Mouse (Mus musculus) CH12F3 (cell line): ENCODE measurements around the gene Mecom.

Experiments used
- in situ Hi-C: fragments of 300-500 bp; cut with MboI; formaldehyde crosslinking; loops from 2 replicates; pipeline ENCODE4 v1.14.3; 2020; ENCODE audit warnings: low sequenced_read_pairs

Gene Mecom

DNA sequence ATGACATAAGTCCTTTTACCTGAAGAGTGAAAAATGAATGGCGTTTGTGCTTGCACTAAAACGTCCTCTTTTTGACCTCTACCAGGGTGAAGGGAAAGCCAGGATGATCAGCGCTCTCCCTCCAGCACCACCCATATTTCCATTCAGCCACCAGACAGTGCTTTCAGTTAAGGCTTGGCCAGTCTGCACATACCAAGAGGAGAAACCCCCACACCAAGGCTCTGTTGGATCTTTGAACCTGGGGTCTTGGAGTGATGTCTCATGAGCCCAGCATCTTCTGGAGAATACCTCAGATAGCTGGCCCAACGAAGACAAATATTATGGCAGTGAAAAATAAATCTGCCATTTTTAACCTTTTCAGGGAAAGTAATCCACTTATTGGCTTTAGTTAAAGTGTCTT, 488.2 kb downstream of the Mecom start:
- in situ Hi-C loops, result no loop called here

- in situ Hi-C loops, result no loop called here
Observed at GRCm38 (mm10) chr3:30051287-30051686, 496.5 kb downstream of the Mecom start.

DNA sequence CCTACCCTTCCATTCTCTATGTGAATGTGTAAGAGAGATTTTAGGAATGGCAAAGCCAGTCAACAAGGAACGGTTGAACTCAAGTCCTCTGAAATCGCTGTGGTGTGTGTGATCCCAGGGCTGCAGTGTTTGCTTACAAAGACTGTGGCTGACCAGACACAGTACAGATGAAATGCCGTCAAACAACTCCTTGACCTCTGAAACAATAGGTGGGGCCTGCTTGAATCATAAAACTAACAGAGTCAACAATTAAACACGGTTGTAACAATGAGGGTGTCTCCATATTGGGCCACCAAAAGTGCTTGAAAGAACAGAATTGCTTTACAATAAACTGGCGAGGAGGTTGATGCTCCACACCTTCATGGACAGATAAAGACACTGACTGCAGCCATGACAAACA, 497.0 kb downstream of the Mecom start:
- in situ Hi-C loops, result no loop called here

- in situ Hi-C loops, result no loop called here
Observed at GRCm38 (mm10) chr3:30048792-30049191, 499.0 kb downstream of the Mecom start.

DNA sequence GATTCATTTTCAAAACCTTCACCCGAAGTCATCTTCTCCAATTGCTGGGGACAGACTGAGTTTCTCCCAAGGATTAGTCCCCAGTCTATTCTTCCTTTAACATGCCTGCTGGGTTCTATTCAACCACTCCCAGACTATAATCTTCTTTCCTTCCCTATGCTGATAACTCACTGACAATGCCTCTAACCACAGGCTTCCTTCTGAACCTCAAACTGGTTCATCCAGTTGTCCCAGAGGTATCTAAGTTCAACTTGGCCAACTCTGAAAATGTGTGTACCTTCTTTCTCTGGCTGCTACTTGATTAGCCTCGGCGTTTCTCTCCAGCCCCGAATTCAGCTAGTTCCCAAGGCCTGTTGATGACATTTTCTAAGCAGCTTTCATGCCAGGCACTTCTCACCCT, 499.7 kb downstream of the Mecom start:
- in situ Hi-C loops, result no loop called here

- in situ Hi-C loops, result no loop called here
Observed at GRCm38 (mm10) chr3:30043525-30043924, 504.3 kb downstream of the Mecom start.

DNA sequence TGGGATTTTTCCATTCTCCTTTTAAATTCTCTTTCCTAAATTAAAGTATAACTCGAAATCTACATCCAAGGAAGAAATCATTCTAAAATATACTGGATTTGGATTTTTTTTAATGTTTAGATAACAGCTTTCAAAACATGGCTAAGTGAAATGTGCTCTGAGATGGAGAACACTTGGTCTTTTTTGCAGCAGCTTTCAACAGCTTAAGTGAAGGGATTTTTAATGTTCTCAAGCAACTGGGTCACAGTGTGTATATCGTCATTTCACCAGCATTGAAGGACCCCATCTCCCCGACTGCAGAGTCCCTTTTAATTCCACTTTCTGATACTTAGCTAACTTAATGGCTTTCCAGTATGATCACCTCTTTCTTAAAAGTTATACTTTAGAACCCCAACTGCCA, 509.3 kb downstream of the Mecom start:
- in situ Hi-C loops, result no loop called here

- in situ Hi-C loops, result no loop called here
Observed at GRCm38 (mm10) chr3:30019961-30020360, 527.8 kb downstream of the Mecom start.

- in situ Hi-C loops, result no loop called here
Observed at GRCm38 (mm10) chr3:30019411-30019810, 528.4 kb downstream of the Mecom start.

GRCm38 (mm10) chr3:30018202-30018601, 529.6 kb downstream of the Mecom start:
- in situ Hi-C loops, result no loop called here

- in situ Hi-C loops, result no loop called here
Observed at GRCm38 (mm10) chr3:30016766-30017165, 531.0 kb downstream of the Mecom start.

DNA sequence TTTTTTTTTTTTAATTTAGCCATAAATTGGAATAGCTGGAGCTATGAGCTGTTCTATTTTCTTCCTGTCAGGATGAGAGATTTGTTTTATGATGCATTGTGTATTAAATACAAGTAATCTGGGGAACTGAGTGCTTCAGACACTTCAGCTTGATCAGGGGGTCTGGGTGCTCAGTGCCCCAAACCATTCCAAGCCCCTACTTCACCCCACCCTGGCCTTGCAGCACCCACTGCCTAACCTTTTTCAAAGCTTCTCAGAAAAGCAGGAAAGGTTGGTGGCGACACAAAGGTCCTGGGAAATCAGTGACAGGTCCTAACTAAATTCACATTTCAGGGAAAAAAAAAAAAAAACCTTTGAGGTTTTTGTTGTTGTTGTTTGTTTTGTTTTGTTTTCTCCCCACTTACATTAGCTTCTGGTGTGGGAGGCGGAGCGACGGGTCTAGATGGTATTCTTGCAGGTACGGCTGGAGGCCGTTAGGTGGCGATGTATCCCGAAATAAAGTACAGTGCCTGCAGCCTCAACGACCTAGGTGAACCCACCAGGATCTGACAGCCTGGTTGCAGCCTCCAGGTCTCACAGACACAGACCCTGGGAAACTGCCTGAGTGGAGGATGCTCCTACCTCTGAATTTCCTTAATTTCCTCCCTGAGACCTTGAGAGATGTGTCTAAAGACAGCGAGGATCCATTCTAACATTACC, 532.7 kb downstream of the Mecom start:
- in situ Hi-C loops, result no loop called here

DNA sequence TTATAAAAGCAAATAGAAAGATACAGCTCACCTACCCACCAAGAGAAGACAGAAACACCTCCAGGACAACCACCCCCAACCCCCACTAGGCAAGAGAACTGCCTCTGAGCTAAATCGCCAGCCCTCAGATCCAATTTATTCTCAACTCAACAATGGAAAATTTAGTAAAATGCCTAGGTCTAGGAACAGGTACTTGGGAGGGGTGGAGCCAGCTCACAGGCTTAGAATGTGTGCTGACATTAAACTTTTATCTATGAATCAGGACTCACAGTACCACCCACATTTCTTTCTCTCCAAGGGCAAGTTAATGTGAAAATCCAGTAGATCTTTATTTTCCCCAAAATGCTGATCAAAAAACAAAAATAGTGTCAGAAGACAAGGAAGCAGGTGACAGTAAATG, 533.5 kb downstream of the Mecom start:
- in situ Hi-C loops, result no loop called here

- in situ Hi-C loops, result no loop called here
Observed at GRCm38 (mm10) chr3:30013416-30013815, 534.4 kb downstream of the Mecom start.

- in situ Hi-C loops, result no loop called here
Observed at GRCm38 (mm10) chr3:30012666-30013365, 535.0 kb downstream of the Mecom start.

DNA sequence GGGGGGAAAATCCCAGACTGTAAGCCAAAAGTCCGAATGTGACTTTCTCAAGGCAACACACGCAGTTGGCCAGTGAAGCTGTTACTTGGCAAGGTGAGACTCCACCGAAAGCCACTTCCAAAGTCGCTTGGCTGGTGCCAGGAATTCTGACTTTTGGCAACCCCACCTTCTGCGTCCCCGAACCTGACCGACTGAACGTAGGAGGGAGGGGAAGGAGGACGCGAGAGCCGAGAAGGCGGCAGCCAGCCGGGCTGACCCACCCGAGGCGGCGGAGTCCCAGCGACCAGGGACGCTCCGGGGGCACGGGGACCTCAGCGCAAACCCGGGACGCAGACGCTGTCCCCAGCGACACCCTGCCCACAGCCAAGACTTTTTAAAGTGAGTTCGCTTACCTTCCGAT, 535.7 kb downstream of the Mecom start:
- in situ Hi-C loops, result no loop called here

DNA sequence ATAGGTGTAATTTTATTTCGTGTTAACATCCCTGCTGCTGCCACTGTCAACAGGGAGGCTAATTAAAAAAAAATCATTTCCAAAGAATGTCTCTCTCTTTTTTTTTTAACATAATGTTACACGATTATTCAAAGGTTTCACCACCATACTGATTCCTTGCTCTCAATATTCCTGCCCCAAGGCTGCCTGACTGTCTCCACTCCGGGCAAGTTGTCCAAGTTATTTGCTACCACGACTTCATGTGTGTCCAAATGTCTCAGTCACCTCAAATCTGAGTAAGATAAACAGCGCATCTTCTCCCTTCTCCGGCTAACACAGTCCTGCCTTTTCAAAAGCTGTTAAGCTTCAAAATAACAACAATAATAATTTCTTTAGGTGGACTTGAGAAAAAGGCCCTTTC, 536.1 kb downstream of the Mecom start:
- in situ Hi-C loops, result no loop called here

DNA sequence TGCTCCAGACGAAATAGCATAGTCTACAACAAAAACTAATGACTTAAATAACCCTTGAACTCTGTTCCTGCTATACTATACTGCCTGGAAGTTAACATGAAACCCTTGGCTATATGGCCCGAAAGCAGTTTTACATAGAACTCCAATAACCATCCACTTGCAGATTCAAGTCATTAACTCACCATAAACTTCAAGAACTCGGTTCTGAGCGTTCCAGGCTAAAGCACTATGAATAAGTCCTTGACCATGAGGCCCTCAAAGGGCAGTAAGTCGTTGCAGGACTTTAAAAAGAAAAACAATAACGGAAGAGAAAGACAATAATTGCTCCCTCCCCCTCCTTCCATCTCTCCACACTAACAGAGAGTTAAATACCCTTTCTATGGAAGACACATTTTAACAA, 536.9 kb downstream of the Mecom start:
- in situ Hi-C loops, result no loop called here

GRCm38 (mm10) chr3:30009596-30009995, 538.2 kb downstream of the Mecom start:
- in situ Hi-C loops, result no loop called here

- in situ Hi-C loops, result no loop called here
Observed at GRCm38 (mm10) chr3:30004888-30005405, 542.9 kb downstream of the Mecom start.

DNA sequence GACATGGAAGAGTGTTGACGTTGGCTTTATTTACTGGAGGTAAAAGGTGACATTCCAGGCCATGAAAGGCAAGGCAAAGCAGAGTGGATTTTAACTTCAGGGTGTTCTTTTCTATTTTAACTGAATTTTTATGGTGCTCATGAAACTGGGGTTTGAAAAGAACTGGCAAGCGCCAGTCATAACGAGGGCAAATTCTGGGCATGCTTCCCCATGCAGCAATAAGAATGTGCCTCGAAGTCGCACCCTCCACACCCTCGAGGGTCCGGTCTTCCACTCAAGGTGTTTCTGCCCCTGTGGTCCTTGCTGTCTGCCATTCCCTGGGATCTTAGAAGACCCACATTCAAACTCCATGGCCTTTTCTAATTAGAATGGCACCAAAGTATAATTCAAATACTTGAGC, 547.5 kb downstream of the Mecom start:
- in situ Hi-C loops, result no loop called here

- in situ Hi-C loops, result no loop called here
Observed at GRCm38 (mm10) chr3:29999035-29999434, 548.8 kb downstream of the Mecom start.
